ENCODE assay signal across 8 mouse cellular contexts in the genomic region with DNA sequence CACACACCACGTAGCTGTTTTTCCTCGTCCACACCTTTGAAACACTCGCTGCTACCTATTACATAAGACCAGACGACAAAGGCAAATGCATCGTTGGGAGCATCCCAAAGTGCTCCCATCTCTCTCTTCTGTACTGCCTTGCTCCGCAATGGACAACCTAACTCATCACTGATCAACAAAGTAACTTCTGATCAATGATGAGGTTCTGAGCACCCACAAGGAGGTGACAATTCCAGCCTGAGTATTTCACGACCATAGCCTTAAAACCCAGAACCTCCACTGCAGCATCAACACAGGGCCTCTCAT. TPM values are rescaled to one million over a fixed set of nuclear protein-coding genes. Genes with fewer than 3 reads are reported as not detected.
A peak's percentile ranks its signal among the peaks of the same experiment; 100 is the strongest.
DNase-seq lines count a peak whose midpoint lies in the region; ATAC-seq and TF ChIP-seq lines count a peak whose summit lies in the region.

No protein-coding gene starts in this region.

- H3K4me1 ChIP-seq in heart, embryonic 12.5 days (replicated peaks), result peaks cover 21% of the 10 kb centered on the region
- H3K4me1 ChIP-seq in heart, embryonic 10.5 days, result peaks cover 40% of the 10 kb centered on the region
- peaks cover 90% of the 10 kb centered on the region for H3K4me1 ChIP-seq in hindbrain, embryonic 10.5 days (replicated peaks)
- peaks cover 75% of the 10 kb centered on the region for H3K4me1 ChIP-seq in midbrain, embryonic 13.5 days (replicated peaks)

- H3K4me2 ChIP-seq in heart, embryonic 12.5 days, result 0 out of 2 replicates have a peak overlapping the region, but pooled peaks have one; percentile 17
- H3K4me2 ChIP-seq in midbrain, embryonic 13.5 days (replicated peaks), result peak overlapping the region; percentile 94

- no peak for TF ChIP-seq CTCF in brain, embryonic 14.5 days (IDR thresholded peaks at IDR 0.05; ENCODE audit: borderline replicate concordance, extremely low read depth, insufficient read depth, insufficient read length)

- H3K9ac ChIP-seq in heart, embryonic 12.5 days, result no peak overlapping the region
- H3K9ac ChIP-seq in midbrain, embryonic 13.5 days (replicated peaks), result peak overlapping the region; percentile 98

- no peak for DNase-seq in heart, embryonic 10.5 days (ENCODE audit: low spot score)
- DNase-seq in brain, embryonic 14.5 days (ENCODE audit: low read depth), result peak; percentile 28
- no peak for DNase-seq in hindbrain, embryonic 10.5 days (ENCODE audit: low spot score)
- no peak for DNase-seq in embryo, embryonic 10.5 days (ENCODE audit: low spot score)
- DNase-seq in thymus, postnatal 4 days, result no peak
- DNase-seq in kidney, postnatal 4 days, result no peak

- peaks cover 35% of the 10 kb centered on the region for H3K27me3 ChIP-seq in heart, embryonic 12.5 days (replicated peaks)
- peaks cover 37% of the 10 kb centered on the region for H3K27me3 ChIP-seq in heart, embryonic 10.5 days (ENCODE audit: insufficient read depth, poor library complexity, severe bottlenecking)
- H3K27me3 ChIP-seq in hindbrain, embryonic 10.5 days (ENCODE audit: insufficient read depth, poor library complexity, severe bottlenecking), result peaks cover 8% of the 10 kb centered on the region; the same call in 1 of the 2 replicates
- H3K27me3 ChIP-seq in midbrain, embryonic 13.5 days, result no peaks in the 10 kb centered on the region

- ATAC-seq in heart, embryonic 12.5 days (ENCODE audit: insufficient number of reproducible peaks, low FRiP score), result no peak
- ATAC-seq in midbrain, embryonic 13.5 days, result no peak

- H3K27ac ChIP-seq in heart, embryonic 12.5 days (ENCODE audit: poor library complexity, severe bottlenecking), result no peak overlapping the region
- no peak overlapping the region for H3K27ac ChIP-seq in heart, embryonic 10.5 days
- peak overlapping the region; percentile 97 for H3K27ac ChIP-seq in hindbrain, embryonic 10.5 days
- H3K27ac ChIP-seq in midbrain, embryonic 13.5 days, result peak overlapping the region; percentile 79; the same call in 1 of the 2 replicates

- H3K9me3 ChIP-seq in heart, embryonic 12.5 days (replicated peaks), result no peaks in the 10 kb centered on the region
- no peaks in the 10 kb centered on the region for H3K9me3 ChIP-seq in heart, embryonic 10.5 days
- no peaks in the 10 kb centered on the region for H3K9me3 ChIP-seq in hindbrain, embryonic 10.5 days
- no peaks in the 10 kb centered on the region for H3K9me3 ChIP-seq in midbrain, embryonic 13.5 days

- H3K36me3 ChIP-seq in heart, embryonic 12.5 days, result no peaks in the 10 kb centered on the region
- no peaks in the 10 kb centered on the region for H3K36me3 ChIP-seq in heart, embryonic 10.5 days
- H3K36me3 ChIP-seq in hindbrain, embryonic 10.5 days, result peaks cover 5% of the 10 kb centered on the region; the same call in 1 of the 2 replicates
- no peaks in the 10 kb centered on the region for H3K36me3 ChIP-seq in midbrain, embryonic 13.5 days

- no peak for TF ChIP-seq POLR2A in brain, embryonic 14.5 days (IDR thresholded peaks at IDR 0.05; ENCODE audit: borderline replicate concordance, extremely low read depth, insufficient read depth, insufficient read length, poor library complexity, severe bottlenecking)

- H3K4me3 ChIP-seq in heart, embryonic 12.5 days, result no peak overlapping the region
- no peak overlapping the region for H3K4me3 ChIP-seq in heart, embryonic 10.5 days
- peak overlapping the region; percentile 96 for H3K4me3 ChIP-seq in hindbrain, embryonic 10.5 days
- peak overlapping the region; percentile 90 for H3K4me3 ChIP-seq in midbrain, embryonic 13.5 days (replicated peaks)

- 48% methylated on average over 7 of the region's 7 CpGs for WGBS in heart, embryonic 12.5 days
- WGBS in heart, embryonic 10.5 days, result 46% methylated on average over 7 of the region's 7 CpGs
- WGBS in hindbrain, embryonic 10.5 days, result 32% methylated on average over 7 of the region's 7 CpGs
- WGBS in midbrain, embryonic 13.5 days, result 16% methylated on average over 7 of the region's 7 CpGs

RNA-seq across cellular contexts. Expression of gene Mtcl1, which starts 2.6 kb away (rescaled TPM):
- 1.4 and 1.7 TPM in 2 replicates for polyA plus RNA-seq in heart, embryonic 12.5 days (2016; fragmentation: Nextera tagmentation; extraction: Ambion mirVana)
- polyA plus RNA-seq in heart, embryonic 10.5 days (2016; fragmentation: Nextera tagmentation; extraction: Ambion mirVana), result 2.4 and 3.7 TPM in 2 replicates
- polyA plus RNA-seq in brain, embryonic 14.5 days (2012; rRNA removed), result 18.8 and 34.8 TPM in 2 replicates
- polyA plus RNA-seq in hindbrain, embryonic 10.5 days (2016; fragmentation: Nextera tagmentation; extraction: Ambion mirVana), result 52.8 and 89.7 TPM in 2 replicates
- polyA plus RNA-seq in midbrain, embryonic 13.5 days (2015; fragmentation: Nextera tagmentation; extraction: Ambion mirVana), result 50.0 and 56.8 TPM in 2 replicates

Comparison
In these comparisons a context has a peak if more than half of its experiments do, and no peak if none do; other contexts are left out.
1. H3K27ac ChIP-seq: peak in hindbrain, embryonic 10.5 days (single experiment) and midbrain, embryonic 13.5 days (single experiment); none in heart, embryonic 12.5 days (single experiment) and heart, embryonic 10.5 days (single experiment).
2. H3K4me3 ChIP-seq: peak in hindbrain, embryonic 10.5 days (single experiment) and midbrain, embryonic 13.5 days (single experiment); none in heart, embryonic 12.5 days (single experiment) and heart, embryonic 10.5 days (single experiment).